ENCODE assay signal across 8 mouse cellular contexts in the genomic region with DNA sequence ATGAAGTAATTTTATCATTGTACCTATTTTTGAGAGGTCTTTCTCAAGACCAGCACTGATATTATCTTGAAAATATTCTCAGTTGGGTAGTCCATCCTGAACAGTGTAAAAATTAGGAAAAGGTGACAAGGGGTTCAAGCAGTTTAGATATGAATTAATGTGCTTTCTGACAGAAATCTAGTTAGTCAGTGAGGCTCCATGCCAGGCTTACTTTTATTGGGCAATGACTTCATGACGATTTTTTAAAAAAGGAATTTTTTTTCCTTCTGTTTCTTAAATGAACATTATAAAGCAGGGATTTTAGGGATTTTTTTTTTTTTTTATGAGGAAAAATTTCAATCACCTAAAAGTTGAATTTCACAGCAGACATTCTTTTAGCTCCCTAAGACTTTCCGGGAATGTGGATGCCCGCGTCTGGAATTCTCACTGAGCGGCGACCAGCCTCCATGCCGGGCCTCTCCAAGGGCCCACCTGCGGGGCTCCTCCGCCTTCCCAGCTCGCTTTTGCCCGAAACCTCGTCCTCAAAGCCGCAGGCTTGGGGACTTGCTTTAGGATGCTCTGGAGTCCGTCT. TPM values are rescaled to one million over a fixed set of nuclear protein-coding genes. Genes with fewer than 3 reads are reported as not detected.
A peak's percentile ranks its signal among the peaks of the same experiment; 100 is the strongest.
DNase-seq lines count a peak whose midpoint lies in the region; ATAC-seq and TF ChIP-seq lines count a peak whose summit lies in the region.

No protein-coding gene starts in this region.

- no peak for TF ChIP-seq POLR2A in kidney, adult 2 months (IDR thresholded peaks at IDR 0.05; ENCODE audit: low read depth, low read length)

- H3K36me3 ChIP-seq in kidney, adult 2 months (ENCODE audit: control insufficient read depth, insufficient read depth, low read length): no peaks in the 10 kb centered on the region
- H3K36me3 ChIP-seq in hindbrain, embryonic 11.5 days (ENCODE audit: control insufficient read depth, insufficient read depth, low read length): no peaks in the 10 kb centered on the region
- H3K36me3 ChIP-seq in macrophage (ENCODE audit: inconsistent target): no peaks in the 10 kb centered on the region

- CTCF ChIA-PET in Patski (lab: Charles Lee): no interaction called here

- H3K79me2 ChIP-seq in macrophage (ENCODE audit: inconsistent target): peaks cover 38% of the 10 kb centered on the region

- peaks cover 3% of the 10 kb centered on the region; the same call in 1 of the 2 replicates for H3K4me1 ChIP-seq in kidney, adult 2 months (ENCODE audit: control insufficient read depth, insufficient read depth, low read length)
- no peaks in the 10 kb centered on the region for H3K4me1 ChIP-seq in hindbrain, embryonic 11.5 days (replicated peaks; ENCODE audit: control insufficient read depth, insufficient read depth, low read length)

- no peak for DNase-seq in kidney, adult 2 months
- no peak for DNase-seq in kidney, adult 11 months
- no peak for DNase-seq in Patski (ENCODE audit: low read depth, low spot score)
- DNase-seq in hindbrain, embryonic 11.5 days (ENCODE audit: low spot score): no peak
- no peak for DNase-seq in spleen, postnatal 10 days (ENCODE audit: low spot score in 2 of 2)
- DNase-seq in urinary bladder, postnatal 36 days (ENCODE audit: low spot score in 2 of 2): no peak

- POLR2A ChIA-PET in Patski (lab: Charles Lee): interaction anchor here (0.6 to 1.3 kb wide), 5 partner anchors 13 to 963 kb away, joined by 3 to 5 read pairs (median 4); no protein-coding TSS in a partner anchor

- H3K27me3 ChIP-seq in kidney, adult 2 months (replicated peaks; ENCODE audit: control insufficient read depth, insufficient read depth, low read length): no peaks in the 10 kb centered on the region
- H3K27me3 ChIP-seq in Patski: no peaks in the 10 kb centered on the region
- no peaks in the 10 kb centered on the region for H3K27me3 ChIP-seq in hindbrain, embryonic 11.5 days (ENCODE audit: control insufficient read depth, insufficient read depth, low read length)

- H3K9me3 ChIP-seq in hindbrain, embryonic 11.5 days (ENCODE audit: control insufficient read depth, low read length): no peaks in the 10 kb centered on the region

- peak overlapping the region; percentile 46 for H3K4me2 ChIP-seq in hindbrain, embryonic 11.5 days (replicated peaks; ENCODE audit: low read depth, low read length)

- no peak for TF ChIP-seq CTCF in kidney, adult 2 months (conservative IDR thresholded peaks at IDR 0.05; ENCODE audit: insufficient read depth, insufficient read length, low read depth, low read length)
- no peak for TF ChIP-seq CTCF in Patski (IDR thresholded peaks at IDR 0.05)

- H3K27ac ChIP-seq in kidney, adult 2 months (ENCODE audit: insufficient read depth, low read depth, low read length): peak overlapping the region; percentile 98
- H3K27ac ChIP-seq in hindbrain, embryonic 11.5 days (ENCODE audit: low read depth, low read length): peak overlapping the region; percentile 99
- H3K27ac ChIP-seq in macrophage: peak overlapping the region; percentile 64

- H3K4me3 ChIP-seq in kidney, adult 2 months (ENCODE audit: insufficient read depth, low read depth, low read length): peak overlapping the region; percentile 99
- peak overlapping the region; percentile 99 for H3K4me3 ChIP-seq in hindbrain, embryonic 11.5 days (ENCODE audit: low read depth, low read length)
- H3K4me3 ChIP-seq in macrophage (ENCODE audit: inconsistent target): peak overlapping the region; percentile 49

- WGBS in kidney, adult 2 months: under 1% methylated on average over 14 of the region's 14 CpGs
- WGBS in hindbrain, embryonic 11.5 days: 1% methylated on average over 14 of the region's 14 CpGs
- WGBS in macrophage (ENCODE audit: missing documents): under 1% methylated on average over 14 of the region's 14 CpGs

- in situ Hi-C loops in Patski (cut with MboI; ENCODE audit: low pct_unique_long_range_greater_than_20kb): no loop called here

- ATAC-seq in Patski: peak; percentile 64
- no peak for ATAC-seq in hindbrain, embryonic 11.5 days (ENCODE audit: low FRiP score)
- no peak for ATAC-seq in megakaryocyte progenitor cell, adult 5-6 weeks (replicated peaks; ENCODE audit: poor library complexity)

- H3K9ac ChIP-seq in hindbrain, embryonic 11.5 days (ENCODE audit: low read depth, low read length): peak overlapping the region; percentile 100

RNA-seq across cellular contexts. Expression of a gene that starts 0.7 kb away (rescaled TPM):
- polyA plus RNA-seq in kidney, adult 2 months (2012; rRNA removed): 18.4 and 19.0 TPM in 2 replicates
- polyA plus RNA-seq in Patski (2021) (39.6 TPM), macrophage (2018) (11.7 to 19.9 TPM (median 16.5 TPM) in 3 replicates)
- polyA plus RNA-seq in hindbrain, embryonic 11.5 days (2014; fragmentation: Nextera tagmentation; extraction: Ambion mirVana): 19.2 and 32.8 TPM in 2 replicates
- 100 to 1,000 TPM in 16 of 26 experiments, 10 to 100 TPM in 10; 55.2 to 227 (median 118) TPM for total RNA-seq in macrophage (2018; cell fraction: chromatin; rRNA removed)
- total RNA-seq in macrophage (2018; cell fraction: cytosol; rRNA removed): 10 to 100 TPM; 18.3 to 30.2 (median 24.2) TPM
- 100 to 1,000 TPM in 5 of 26 experiments, 10 to 100 TPM in 21; 34.9 to 145 (median 75.3) TPM for total RNA-seq in macrophage (2018; cell fraction: nucleus; rRNA removed)
- total RNA-seq in megakaryocyte progenitor cell, adult 5-6 weeks (2015): 30.7 and 35.4 TPM in 2 replicates
- total RNA-seq in megakaryocyte progenitor cell, adult 5-6 weeks (2017): 35.4 and 54.0 TPM in 2 replicates

Comparison
In these comparisons a context has a peak if more than half of its experiments do, and no peak if none do; other contexts are left out.
1. H3K4me3 ChIP-seq: peak in every context shown above with its lines; median percentile 99 in kidney, adult 2 months; 99 in hindbrain, embryonic 11.5 days; 49 in macrophage.